Mouse (Mus musculus): ENCODE data around the gene Dqx1. TPM values are rescaled to one million over a fixed set of nuclear protein-coding genes. Genes with fewer than 3 reads are reported as not detected.

Gene Dqx1
- total RNA-seq (2012; rRNA removed): 3.7 and 5.6 TPM in 2 replicates

DNA sequence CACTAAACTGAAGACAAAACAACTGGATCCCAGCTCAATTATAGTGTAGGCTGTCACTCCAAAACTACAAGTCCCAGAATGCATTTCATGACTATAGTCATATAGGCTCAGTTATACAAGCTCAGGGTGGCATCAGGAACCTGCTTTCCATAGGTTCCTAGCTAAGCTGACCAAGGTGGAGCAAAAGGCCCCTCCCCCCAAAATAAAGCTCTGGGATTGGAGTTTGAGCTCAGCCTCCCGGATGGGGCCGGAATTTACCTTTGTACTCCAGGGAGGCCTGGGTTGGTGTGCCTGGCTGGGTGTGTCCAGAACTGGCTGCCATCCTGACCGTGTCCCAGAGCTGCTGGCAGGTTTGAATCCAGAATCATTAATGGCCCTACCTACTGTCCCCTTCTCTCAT lies at the start of gene Dqx1:
Gene Dqx1, plus strand, starts transcription at position 55 of the 400 bp plus-strand sequence.
- Histone ChIP-seq H3K36me3 (ENCODE audit: control insufficient read depth, insufficient read depth, low read length, poor library complexity, severe bottlenecking) (peaks cover 16% of the 10 kb centered on the region), H3K9ac (ENCODE audit: insufficient read depth, low read depth, low read length, poor library complexity, severe bottlenecking) (peak within 1 kb of the TSS; percentile 48), H3K9me3 (ENCODE audit: control insufficient read depth, insufficient read depth, low read depth, low read length) (no peaks in the 10 kb centered on the region), H3K4me1 (ENCODE audit: control insufficient read depth in 2 of 2, insufficient read depth in 2 of 2, low read length in 2 of 2, poor library complexity in 1 of 2) (peaks cover 0 to 7% of the 10 kb centered on the region in 2 experiments; a peak in 1 of 4 replicates), H3K4me3 (ENCODE audit: insufficient read depth in 1 of 2, low read depth in 1 of 2, low read length in 2 of 2, poor library complexity in 1 of 2, severe bottlenecking in 1 of 2) (peak within 1 kb of the TSS in 1 of 2 experiments; percentile 7; a peak in 1 of 4 replicates), H3K27ac (ENCODE audit: insufficient read depth, low read depth, low read length, poor library complexity, severe bottlenecking) (no peak within 1 kb of the TSS)
- TF ChIP-seq HCFC1 (IDR thresholded peaks at IDR 0.05; ENCODE audit: borderline replicate concordance, insufficient read depth, low read length) (peak; percentile 94), ZNF384 (IDR thresholded peaks at IDR 0.05; ENCODE audit: low read depth, low read length) (no peak)
- in situ Hi-C loops (cut with MboI; ENCODE audit: low sequenced_read_pairs in 2 of 2, unreplicated experiment in 2 of 2): loop anchor here (25.0 kb wide), 2 partner anchors 655 to 1530 kb away; partner anchors contain the start of genes Cyp26b1 (in 1 of the 2) and Vax2 (in 1 of the 2)
- DNase-seq (ENCODE audit: low read depth, low spot score): no peak

DNA sequence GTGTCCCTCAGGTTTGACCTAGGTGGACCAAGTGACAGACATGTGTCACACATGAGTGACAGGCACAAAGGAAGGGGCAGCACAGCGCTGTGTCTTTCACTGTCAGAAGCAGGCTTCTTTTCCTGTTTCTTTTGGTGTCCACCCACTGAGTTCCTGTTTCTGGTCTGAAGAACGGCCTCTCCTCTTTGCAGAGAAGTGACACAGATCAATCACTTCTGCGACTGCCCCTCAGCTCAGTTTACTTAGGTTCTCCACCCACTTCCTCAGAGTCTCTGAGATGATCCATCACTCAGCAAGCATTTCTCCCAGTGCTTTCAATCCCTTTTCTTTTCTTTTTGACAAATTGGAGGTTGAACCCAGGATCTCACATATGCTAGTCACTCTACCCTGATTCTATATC lies 49.0 kb upstream of the Dqx1 start:
- Histone ChIP-seq H3K4me3 (ENCODE audit: insufficient read depth in 1 of 2, low read depth in 1 of 2, low read length in 2 of 2, poor library complexity in 1 of 2, severe bottlenecking in 1 of 2) (no peak overlapping the region), H3K4me1 (ENCODE audit: control insufficient read depth in 2 of 2, insufficient read depth in 2 of 2, low read length in 2 of 2, poor library complexity in 1 of 2) (no peaks in the 10 kb centered on the region), H3K9ac (ENCODE audit: insufficient read depth, low read depth, low read length, poor library complexity, severe bottlenecking) (no peak overlapping the region), H3K9me3 (ENCODE audit: control insufficient read depth, insufficient read depth, low read depth, low read length) (peaks cover 11% of the 10 kb centered on the region), H3K27ac (ENCODE audit: insufficient read depth, low read depth, low read length, poor library complexity, severe bottlenecking) (no peak overlapping the region), H3K36me3 (ENCODE audit: control insufficient read depth, insufficient read depth, low read length, poor library complexity, severe bottlenecking) (no peaks in the 10 kb centered on the region)
- TF ChIP-seq ZNF384 (IDR thresholded peaks at IDR 0.05; ENCODE audit: low read depth, low read length) (no peak), HCFC1 (IDR thresholded peaks at IDR 0.05; ENCODE audit: borderline replicate concordance, insufficient read depth, low read length) (no peak), CHD2 (IDR thresholded peaks at IDR 0.05; ENCODE audit: low read depth, low read length) (no peak), MAFK (IDR thresholded peaks at IDR 0.05; ENCODE audit: insufficient read depth, low read depth, low read length) (no peak), ZC3H11A (IDR thresholded peaks at IDR 0.05; ENCODE audit: borderline replicate concordance, low read depth, low read length) (no peak)
- in situ Hi-C loops (cut with MboI; ENCODE audit: low sequenced_read_pairs in 2 of 2, unreplicated experiment in 2 of 2): loop anchor here in 1 of 2 experiments (10.0 kb wide), 1 partner anchor 266 kb away; no protein-coding TSS in a partner anchor
- DNase-seq (ENCODE audit: low read depth, low spot score): no peak

DNA sequence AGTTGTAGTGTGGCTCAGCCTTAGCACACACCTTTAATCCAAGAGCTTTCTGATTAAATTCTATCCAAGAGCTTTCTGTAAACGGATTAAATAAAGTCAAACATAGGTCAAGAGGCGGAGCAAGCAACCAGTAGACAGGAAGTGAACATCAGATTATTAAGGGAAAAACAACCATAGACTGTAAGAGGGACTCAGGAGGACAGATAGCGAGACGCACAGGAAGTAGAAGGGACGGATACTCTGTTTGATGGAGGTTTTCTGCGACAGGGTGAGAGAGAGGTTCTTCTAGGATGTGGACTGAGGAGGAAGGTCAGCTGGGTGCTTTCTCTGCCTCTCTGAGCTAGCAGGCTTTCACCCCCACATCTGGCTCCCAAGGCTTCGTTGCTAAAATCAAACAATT lies 47.6 kb upstream of the Dqx1 start:
- Histone ChIP-seq H3K36me3 (ENCODE audit: control insufficient read depth, insufficient read depth, low read length, poor library complexity, severe bottlenecking) (no peaks in the 10 kb centered on the region), H3K4me3 (ENCODE audit: insufficient read depth in 1 of 2, low read depth in 1 of 2, low read length in 2 of 2, poor library complexity in 1 of 2, severe bottlenecking in 1 of 2) (no peak overlapping the region), H3K27ac (ENCODE audit: insufficient read depth, low read depth, low read length, poor library complexity, severe bottlenecking) (no peak overlapping the region), H3K9ac (ENCODE audit: insufficient read depth, low read depth, low read length, poor library complexity, severe bottlenecking) (no peak overlapping the region), H3K4me1 (ENCODE audit: control insufficient read depth in 2 of 2, insufficient read depth in 2 of 2, low read length in 2 of 2, poor library complexity in 1 of 2) (no peaks in the 10 kb centered on the region), H3K9me3 (ENCODE audit: control insufficient read depth, insufficient read depth, low read depth, low read length) (peaks cover 11% of the 10 kb centered on the region)
- in situ Hi-C loops (cut with MboI; ENCODE audit: low sequenced_read_pairs in 2 of 2, unreplicated experiment in 2 of 2): no loop called here
- TF ChIP-seq CHD2 (IDR thresholded peaks at IDR 0.05; ENCODE audit: low read depth, low read length) (no peak), ZC3H11A (IDR thresholded peaks at IDR 0.05; ENCODE audit: borderline replicate concordance, low read depth, low read length) (no peak), HCFC1 (IDR thresholded peaks at IDR 0.05; ENCODE audit: borderline replicate concordance, insufficient read depth, low read length) (no peak), MAFK (IDR thresholded peaks at IDR 0.05; ENCODE audit: insufficient read depth, low read depth, low read length) (no peak), ZNF384 (IDR thresholded peaks at IDR 0.05; ENCODE audit: low read depth, low read length) (no peak)
- no peak for DNase-seq (ENCODE audit: low read depth, low spot score)

DNA sequence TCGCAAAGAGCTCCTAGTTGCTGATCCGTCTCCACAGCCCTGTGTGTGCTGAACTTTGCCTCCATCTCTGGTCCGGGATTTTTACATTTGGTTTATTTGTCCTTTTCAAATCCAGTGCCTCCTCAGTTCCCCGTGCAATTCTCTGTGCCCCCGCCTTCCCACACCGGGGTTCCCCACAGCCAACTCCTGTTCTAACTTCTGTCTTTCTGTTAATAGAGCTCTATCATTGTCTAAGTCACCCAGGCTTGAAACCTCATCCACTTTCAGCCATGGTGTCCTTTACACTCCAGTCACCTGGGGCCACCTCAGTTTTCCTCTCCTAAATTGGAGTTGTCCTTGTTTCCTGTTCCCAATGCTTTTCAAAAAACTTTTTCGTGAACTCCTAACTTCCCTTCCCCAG lies 46.4 kb upstream of the Dqx1 start:
- Histone ChIP-seq H3K9me3 (ENCODE audit: control insufficient read depth, insufficient read depth, low read depth, low read length) (peaks cover 11% of the 10 kb centered on the region), H3K36me3 (ENCODE audit: control insufficient read depth, insufficient read depth, low read length, poor library complexity, severe bottlenecking) (no peaks in the 10 kb centered on the region), H3K27ac (ENCODE audit: insufficient read depth, low read depth, low read length, poor library complexity, severe bottlenecking) (no peak overlapping the region), H3K4me1 (ENCODE audit: control insufficient read depth in 2 of 2, insufficient read depth in 2 of 2, low read length in 2 of 2, poor library complexity in 1 of 2) (no peaks in the 10 kb centered on the region), H3K4me3 (ENCODE audit: insufficient read depth in 1 of 2, low read depth in 1 of 2, low read length in 2 of 2, poor library complexity in 1 of 2, severe bottlenecking in 1 of 2) (no peak overlapping the region), H3K9ac (ENCODE audit: insufficient read depth, low read depth, low read length, poor library complexity, severe bottlenecking) (no peak overlapping the region)
- no peak for DNase-seq (ENCODE audit: low read depth, low spot score)
- in situ Hi-C loops (cut with MboI; ENCODE audit: low sequenced_read_pairs in 2 of 2, unreplicated experiment in 2 of 2): no loop called here
- TF ChIP-seq HCFC1 (IDR thresholded peaks at IDR 0.05; ENCODE audit: borderline replicate concordance, insufficient read depth, low read length) (no peak), MAFK (IDR thresholded peaks at IDR 0.05; ENCODE audit: insufficient read depth, low read depth, low read length) (no peak), ZNF384 (IDR thresholded peaks at IDR 0.05; ENCODE audit: low read depth, low read length) (no peak), ZC3H11A (IDR thresholded peaks at IDR 0.05; ENCODE audit: borderline replicate concordance, low read depth, low read length) (no peak), CHD2 (IDR thresholded peaks at IDR 0.05; ENCODE audit: low read depth, low read length) (no peak)

DNA sequence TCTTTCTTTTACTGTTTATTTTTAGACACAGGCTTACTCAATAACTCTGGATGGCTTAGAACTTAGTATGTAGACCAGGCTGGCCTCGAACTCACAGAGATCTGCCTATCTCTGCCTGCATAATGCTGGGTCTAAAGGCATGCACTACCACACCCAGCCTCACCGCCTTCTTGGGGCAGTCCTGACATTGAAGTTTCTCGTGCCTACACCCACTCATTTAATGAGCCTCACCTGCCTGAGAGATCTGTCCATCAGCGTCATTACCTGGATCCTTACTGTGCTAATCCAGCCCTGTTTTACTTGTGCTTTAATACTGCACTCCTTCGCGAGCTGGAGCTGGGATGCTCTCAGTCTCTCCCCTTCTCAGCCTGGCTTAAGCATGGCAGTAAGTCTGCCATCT lies 45.9 kb upstream of the Dqx1 start:
- in situ Hi-C loops (cut with MboI; ENCODE audit: low sequenced_read_pairs in 2 of 2, unreplicated experiment in 2 of 2): no loop called here
- no peak overlapping the region for H3K27ac ChIP-seq (ENCODE audit: insufficient read depth, low read depth, low read length, poor library complexity, severe bottlenecking)

More for the DNA sequence above, 45.9 kb upstream of the Dqx1 start:
- no peak for DNase-seq (ENCODE audit: low read depth, low spot score)
- Histone ChIP-seq H3K9me3 (ENCODE audit: control insufficient read depth, insufficient read depth, low read depth, low read length) (peaks cover 11% of the 10 kb centered on the region), H3K9ac (ENCODE audit: insufficient read depth, low read depth, low read length, poor library complexity, severe bottlenecking) (no peak overlapping the region), H3K4me1 (ENCODE audit: control insufficient read depth in 2 of 2, insufficient read depth in 2 of 2, low read length in 2 of 2, poor library complexity in 1 of 2) (no peaks in the 10 kb centered on the region), H3K36me3 (ENCODE audit: control insufficient read depth, insufficient read depth, low read length, poor library complexity, severe bottlenecking) (no peaks in the 10 kb centered on the region), H3K4me3 (ENCODE audit: insufficient read depth in 1 of 2, low read depth in 1 of 2, low read length in 2 of 2, poor library complexity in 1 of 2, severe bottlenecking in 1 of 2) (no peak overlapping the region)
- TF ChIP-seq HCFC1 (IDR thresholded peaks at IDR 0.05; ENCODE audit: borderline replicate concordance, insufficient read depth, low read length) (no peak), CHD2 (IDR thresholded peaks at IDR 0.05; ENCODE audit: low read depth, low read length) (no peak), MAFK (IDR thresholded peaks at IDR 0.05; ENCODE audit: insufficient read depth, low read depth, low read length) (no peak), ZNF384 (IDR thresholded peaks at IDR 0.05; ENCODE audit: low read depth, low read length) (no peak), ZC3H11A (IDR thresholded peaks at IDR 0.05; ENCODE audit: borderline replicate concordance, low read depth, low read length) (no peak)

Measured in ES-E14 (cell line).